Mouse (Mus musculus) liver, postnatal 0 days (tissue): ENCODE measurements around the gene Prdm5.

ENCODE experiments used
- CTCF ChIP-seq: sonication (generic); IDR thresholded peaks from 2 replicates; pipeline ENCODE4 v1.5.1; 2016; ENCODE audit warnings: antibody characterized with exemption, low read depth
- EP300 ChIP-seq: IDR thresholded peaks from 2 replicates; pipeline ENCODE4 v1.6.1; 2016; ENCODE audit warnings: antibody characterized with exemption, low read depth, mild to moderate bottlenecking

- TF ChIP-seq CTCF (no peak), EP300 (no peak)
Observed at GRCm38 (mm10) chr6:65854585-65854984, 75.8 kb downstream of the Prdm5 start.
